Mouse (Mus musculus): ENCODE data around the gene H2-D1. TPM values are rescaled to one million over a fixed set of nuclear protein-coding genes. Genes with fewer than 3 reads are reported as not detected.
A peak's percentile ranks its signal among the peaks of the same experiment; 100 is the strongest.

Gene H2-D1
- total RNA-seq, 1 experiment from 2014 or later, result 4,272 TPM

DNA sequence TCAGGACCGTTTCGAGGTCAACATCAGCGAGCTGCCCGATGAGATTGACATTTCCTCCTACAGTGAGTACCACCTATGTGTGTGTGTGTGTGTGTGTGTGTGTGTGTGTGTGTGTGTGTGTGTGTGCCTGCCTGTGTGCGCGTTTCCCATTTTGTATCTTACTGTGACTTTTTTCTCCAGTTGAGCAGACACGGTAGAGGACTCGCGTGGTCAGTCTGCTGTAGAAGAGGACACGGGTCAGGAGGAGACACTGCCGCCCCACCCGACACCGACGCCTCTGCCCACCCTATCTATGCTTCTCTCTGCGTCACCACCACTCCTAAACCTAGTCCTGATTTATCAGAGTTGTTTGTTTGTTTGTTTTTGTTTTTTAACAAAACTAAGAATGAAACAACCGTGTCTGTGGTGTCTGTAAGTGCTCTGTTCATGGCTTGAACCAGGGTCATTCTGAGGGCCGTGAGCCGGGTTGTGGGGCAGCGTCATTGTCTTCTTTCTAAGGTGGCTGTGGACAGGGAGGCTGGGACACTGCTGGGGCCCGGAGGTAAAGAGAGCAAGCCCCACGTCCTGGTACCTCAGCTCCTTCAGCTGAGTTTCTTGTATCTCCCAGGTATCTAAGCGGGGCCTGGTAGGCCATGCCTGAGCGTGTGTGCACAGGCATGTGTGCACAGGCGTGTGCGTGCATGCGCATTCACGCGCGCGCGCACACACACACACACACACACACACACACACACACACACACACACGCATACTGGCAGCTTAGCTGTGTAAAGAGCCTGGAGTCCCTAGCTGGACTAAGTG lies 9.0 kb upstream of the H2-D1 start:
- no peak for ATAC-seq (replicated peaks; ENCODE audit: insufficient number of reproducible peaks, low FRiP score, low TSS enrichment, poor library complexity, severe bottlenecking)

DNA sequence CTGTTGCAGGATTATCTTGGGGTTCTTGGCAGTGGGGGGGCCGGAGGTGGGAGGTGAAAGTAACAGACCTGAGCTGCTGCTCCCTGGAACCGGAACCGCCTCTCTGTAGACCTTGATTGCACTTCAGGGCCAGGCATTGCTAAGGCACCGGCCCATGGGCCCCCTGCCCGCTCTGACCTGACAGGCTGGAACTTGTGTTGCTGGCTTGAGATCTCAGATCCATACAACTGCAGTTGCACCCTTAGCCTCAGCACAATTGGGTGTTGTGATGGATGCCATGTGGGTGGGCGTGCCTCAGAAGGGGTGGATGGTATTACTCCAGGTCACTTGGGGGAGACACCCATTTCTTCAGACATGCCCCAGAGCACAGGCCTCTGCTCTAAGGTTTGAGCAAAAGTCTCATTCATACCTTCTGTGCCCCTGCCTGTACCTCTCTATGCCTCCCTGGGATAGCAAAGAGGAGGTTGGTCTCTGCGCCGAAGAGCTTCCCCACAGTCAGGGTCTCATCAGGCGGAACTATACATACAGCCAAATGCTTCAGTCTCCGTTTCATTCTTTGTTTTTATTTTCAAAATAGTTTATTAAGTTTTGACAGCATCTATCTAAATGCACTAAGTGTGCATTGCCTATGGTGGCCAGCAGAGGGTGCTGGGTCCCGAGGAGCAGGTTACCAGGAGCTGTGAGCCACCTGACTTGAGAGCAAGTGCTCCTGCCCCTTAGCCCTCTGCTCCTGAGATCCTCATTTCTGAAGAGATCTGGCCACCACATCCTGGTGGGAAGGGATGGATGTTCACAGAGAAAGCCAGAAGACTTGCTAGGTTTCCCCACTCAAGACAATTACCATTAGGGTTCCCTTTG lies 8.1 kb upstream of the H2-D1 start:
- peak; percentile 45; the same call in 1 of the 2 replicates for ATAC-seq (replicated peaks; ENCODE audit: insufficient number of reproducible peaks, low FRiP score, low TSS enrichment, poor library complexity, severe bottlenecking)

DNA sequence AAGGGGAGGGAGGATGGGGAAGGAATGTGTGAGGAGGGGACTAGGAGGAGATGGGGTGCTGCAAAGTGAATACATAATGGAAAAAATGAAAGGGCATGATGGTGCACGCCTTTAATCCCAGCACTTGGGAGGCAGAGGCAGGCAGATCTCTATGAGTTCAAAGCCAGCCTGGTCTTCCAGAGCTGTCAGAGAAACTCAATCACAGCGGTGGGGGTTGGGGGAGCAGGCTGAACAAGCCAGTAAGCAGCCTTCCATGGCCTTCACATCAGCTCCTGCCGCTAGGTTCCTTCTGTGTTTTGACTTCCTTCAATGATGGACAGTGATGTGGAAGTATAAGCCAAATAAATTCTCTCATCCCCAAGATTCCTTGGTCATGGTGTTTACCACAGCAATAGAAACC lies 7.2 kb upstream of the H2-D1 start:
- no peak for ATAC-seq (replicated peaks; ENCODE audit: insufficient number of reproducible peaks, low FRiP score, low TSS enrichment, poor library complexity, severe bottlenecking)

DNA sequence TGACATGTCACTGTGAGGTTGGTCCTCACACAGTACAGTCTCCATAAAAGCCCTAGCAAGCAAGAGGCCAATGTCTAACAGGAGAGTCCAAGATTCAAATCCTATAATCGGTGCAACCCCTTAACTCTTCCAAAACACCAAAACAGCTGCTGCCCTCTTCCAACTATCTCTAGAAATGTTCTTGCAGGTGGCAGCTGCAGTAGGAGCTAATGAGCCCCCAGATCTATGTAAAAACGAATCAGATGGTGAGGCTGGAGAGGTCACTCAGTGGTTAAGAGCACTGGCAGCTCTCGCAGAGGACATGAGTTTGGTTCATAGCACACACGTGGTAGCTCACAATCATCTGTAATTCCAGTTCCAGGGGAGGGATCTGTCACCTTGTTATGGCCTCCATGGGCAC lies 6.8 kb upstream of the H2-D1 start:
- no peak for ATAC-seq (replicated peaks; ENCODE audit: insufficient number of reproducible peaks, low FRiP score, low TSS enrichment, poor library complexity, severe bottlenecking)

DNA sequence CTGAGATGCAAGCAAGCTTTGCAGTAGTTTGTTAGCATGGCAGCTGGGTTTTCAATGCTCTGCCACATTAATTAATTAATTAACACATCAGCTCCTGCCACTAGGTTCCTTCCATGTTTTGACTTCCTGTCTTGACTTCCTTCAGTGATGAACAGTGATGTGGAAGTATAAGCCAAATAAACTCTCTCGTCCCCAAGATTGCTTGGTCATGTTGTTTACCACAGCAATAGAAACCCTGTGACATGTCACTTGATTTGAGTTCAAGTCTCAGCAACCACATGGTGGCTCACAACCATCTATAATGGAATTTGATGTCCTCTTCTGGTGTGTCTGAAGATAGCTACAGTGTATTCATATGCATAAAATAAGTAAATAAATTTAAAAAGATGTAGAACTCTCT lies 5.2 kb upstream of the H2-D1 start:
- no peak for ATAC-seq (replicated peaks; ENCODE audit: insufficient number of reproducible peaks, low FRiP score, low TSS enrichment, poor library complexity, severe bottlenecking)

DNA sequence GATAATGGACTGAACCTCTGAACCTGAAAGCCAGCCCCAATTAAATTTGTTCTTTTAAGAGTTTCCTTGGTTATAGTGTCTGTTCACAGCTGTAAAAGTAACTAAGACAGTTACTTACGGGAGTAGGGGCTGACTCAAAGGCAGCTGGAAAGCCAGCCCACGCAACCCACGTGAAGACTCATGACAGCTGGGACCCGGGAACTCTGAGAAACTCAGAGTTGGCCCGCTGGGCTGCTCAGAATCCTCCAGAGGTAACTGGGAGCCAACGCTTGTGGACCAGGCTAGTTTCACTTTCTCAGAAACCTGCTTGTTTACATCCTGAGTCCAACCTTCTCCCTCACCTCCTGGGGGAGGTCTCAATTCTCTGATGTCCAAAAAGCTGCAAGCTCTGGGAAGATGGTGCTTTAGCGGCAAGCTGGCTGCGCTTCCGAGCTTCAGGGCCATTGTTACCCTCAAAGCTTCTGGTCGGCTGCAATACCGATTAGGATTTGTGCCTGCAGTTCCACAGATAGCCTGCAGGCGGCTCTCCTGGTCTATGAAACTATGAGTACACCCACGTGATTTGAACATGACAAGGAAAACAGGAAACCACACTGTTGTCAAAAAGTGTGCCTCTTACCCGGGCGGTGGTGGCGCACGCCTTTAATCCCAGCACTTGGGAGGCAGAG lies 4.6 kb upstream of the H2-D1 start:
- peak; percentile 49 for ATAC-seq (replicated peaks; ENCODE audit: insufficient number of reproducible peaks, low FRiP score, low TSS enrichment, poor library complexity, severe bottlenecking)

DNA sequence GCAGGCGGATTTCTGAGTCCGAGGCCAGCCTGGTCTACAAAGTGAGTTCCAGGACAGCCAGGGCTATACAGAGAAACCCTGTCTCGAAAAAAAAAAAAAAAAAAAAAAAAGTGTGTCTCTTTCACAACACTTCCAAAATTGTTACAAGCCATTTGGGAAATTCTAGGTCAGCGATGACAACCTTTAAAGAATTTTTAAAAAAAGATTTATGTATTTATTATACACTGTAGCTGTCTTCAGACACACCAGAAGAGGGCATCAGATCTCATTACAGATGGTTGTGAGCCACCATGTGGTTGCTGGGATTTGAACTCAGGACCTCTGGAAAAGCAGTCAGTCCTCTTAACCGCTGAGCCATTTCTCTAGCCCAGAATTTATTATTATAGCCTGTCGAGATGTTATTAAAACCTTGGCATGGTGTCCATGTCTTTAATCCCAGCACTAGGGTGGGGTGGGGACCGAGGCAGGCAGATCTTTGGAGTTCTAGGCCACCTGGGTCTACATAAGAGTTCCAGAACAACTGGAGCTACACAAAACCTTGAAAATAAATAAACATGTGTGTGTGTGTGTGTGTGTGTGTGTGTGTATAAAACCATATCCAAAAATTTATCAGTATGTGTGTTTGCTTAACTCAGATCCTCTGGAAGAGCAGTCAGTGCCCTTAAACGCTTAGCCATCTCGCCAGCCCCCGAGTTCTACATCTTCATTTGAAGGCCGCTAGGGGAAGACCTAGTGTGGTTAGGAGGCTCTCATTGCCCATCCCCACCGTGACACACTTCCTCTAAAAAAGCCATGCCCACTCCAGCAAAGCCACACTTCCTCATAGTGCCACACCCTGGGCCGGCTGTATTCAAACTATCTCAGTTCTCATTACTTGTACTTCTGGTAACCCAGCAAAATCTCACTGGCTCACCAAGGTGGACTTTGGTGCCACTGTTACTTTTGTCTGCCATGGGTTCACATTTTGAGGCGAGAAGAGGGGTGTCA lies 3.7 kb upstream of the H2-D1 start:
- ATAC-seq (replicated peaks; ENCODE audit: insufficient number of reproducible peaks, low FRiP score, low TSS enrichment, poor library complexity, severe bottlenecking), result peak; percentile 80

DNA sequence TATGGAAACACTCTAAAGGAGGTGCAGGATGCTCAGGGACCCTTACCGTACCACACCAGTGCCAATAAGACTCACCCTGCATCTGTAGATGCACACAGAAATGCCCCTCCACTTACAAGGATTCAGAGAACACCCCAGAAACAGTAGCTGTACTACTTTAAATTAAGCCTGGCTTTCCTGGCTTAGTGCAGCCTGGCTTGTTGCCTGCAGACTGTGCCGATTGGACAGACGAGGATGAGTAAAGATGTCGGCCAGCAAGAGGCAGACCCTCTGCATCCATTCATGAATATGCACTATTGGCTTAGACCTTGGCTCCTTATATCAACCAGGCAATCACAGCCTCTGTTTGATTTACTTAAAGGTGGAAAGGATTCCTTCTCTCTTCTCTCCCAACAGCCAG lies 2.9 kb upstream of the H2-D1 start:
- no peak for ATAC-seq (replicated peaks; ENCODE audit: insufficient number of reproducible peaks, low FRiP score, low TSS enrichment, poor library complexity, severe bottlenecking)

DNA sequence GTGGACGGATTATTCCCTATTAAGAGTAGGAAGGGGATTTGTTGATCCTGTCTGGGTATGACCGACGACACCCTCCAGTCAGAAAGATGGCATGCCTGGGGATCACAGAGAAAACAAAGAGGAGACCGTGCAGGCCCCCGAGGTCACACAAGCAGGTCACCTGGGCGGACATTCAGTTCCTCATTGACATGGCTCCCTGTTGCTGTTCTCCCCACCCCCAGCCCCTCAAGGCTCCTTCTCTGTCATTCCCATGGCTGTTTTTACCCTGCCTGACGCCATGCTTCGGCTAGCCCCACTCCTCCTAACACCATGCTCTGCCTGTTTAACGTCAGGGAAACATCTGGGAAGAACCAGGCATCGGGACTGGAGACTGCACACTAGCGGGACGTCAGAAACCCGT lies 879 bp upstream of the H2-D1 start:
- ATAC-seq (replicated peaks; ENCODE audit: insufficient number of reproducible peaks, low FRiP score, low TSS enrichment, poor library complexity, severe bottlenecking), result no peak

DNA sequence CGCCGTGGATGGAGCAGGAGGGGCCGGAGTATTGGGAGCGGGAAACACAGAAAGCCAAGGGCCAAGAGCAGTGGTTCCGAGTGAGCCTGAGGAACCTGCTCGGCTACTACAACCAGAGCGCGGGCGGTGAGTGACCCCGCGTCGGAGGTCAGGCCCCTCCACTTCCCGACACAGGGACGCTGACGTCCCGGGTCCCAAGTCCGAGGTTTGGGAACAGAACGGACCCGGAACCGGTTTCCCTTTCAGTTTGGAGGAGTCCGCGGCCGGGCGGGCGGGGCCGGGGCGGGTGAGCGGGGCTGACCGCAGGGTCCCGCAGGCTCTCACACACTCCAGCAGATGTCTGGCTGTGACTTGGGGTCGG lies 973 bp downstream of the H2-D1 start:
- no peak for ATAC-seq (replicated peaks; ENCODE audit: insufficient number of reproducible peaks, low FRiP score, low TSS enrichment, poor library complexity, severe bottlenecking)

DNA sequence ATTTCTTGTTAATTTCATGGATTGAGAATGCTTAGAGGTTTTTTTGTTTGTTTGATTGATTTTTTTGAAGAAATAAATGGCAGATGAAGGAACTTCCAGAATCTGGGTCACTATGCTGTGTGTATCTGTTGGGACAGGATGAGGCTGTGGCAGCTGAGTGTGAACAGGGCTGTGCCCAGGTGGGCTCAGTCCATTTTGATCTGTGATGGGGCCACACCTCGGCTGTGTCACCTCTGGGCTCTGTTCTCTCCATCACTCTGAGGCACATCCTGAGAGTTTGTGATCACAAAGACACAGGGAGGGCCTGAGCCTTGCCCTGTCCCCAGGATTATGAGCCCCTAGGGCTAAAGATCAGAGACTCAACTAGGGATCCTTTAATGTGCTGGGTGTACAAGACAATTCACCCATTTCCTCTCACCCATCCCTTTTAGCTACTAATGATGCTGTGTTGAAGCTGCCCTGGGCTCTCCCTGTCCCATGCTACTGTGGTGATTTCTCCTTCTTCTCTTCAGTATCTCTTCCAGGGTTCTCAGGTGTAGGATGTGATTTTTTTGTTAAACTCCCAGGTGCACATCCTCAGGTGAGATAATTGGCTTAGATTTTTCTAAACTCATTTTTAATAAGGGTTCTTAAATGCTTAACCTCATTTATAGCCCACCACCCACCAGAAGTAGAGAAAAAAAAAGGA lies 5.0 kb downstream of the H2-D1 start:
- no peak for ATAC-seq (replicated peaks; ENCODE audit: insufficient number of reproducible peaks, low FRiP score, low TSS enrichment, poor library complexity, severe bottlenecking)

DNA sequence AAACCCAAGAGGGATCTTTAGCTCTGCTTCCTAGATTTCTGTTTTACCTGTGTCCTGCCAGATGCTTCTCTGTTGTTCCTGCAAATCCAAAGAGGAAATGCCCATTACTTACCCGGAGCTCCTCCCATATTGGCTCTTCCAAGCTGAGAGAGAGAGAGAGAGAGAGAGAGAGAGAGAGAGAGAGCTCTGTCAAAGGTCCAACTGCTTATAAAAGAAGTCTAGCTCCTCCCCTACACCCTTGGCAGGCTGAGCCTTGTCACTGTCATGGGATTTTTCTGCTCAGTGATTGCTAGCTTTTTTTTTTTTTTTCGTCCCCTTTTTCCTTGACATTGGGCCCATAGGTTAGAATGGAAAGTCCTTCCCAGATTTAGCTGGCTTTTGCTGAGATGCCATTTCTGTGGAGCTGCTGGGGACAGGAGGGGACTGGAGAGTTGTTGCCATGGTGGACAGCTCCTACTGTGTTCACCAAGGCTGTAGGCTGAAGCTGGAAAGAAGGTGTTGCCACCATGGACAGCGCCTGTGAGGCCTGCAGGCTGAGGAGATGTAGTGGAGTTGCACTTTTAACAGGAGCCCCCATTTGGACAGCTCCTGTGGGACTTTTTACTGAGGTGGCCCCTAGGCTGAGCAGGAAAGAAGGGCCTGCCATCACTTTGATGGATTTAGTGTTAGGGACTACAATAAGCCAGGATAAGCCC lies 7.3 kb downstream of the H2-D1 start:
- ATAC-seq (replicated peaks; ENCODE audit: insufficient number of reproducible peaks, low FRiP score, low TSS enrichment, poor library complexity, severe bottlenecking), result peak; percentile 40; the same call in 1 of the 2 replicates

DNA sequence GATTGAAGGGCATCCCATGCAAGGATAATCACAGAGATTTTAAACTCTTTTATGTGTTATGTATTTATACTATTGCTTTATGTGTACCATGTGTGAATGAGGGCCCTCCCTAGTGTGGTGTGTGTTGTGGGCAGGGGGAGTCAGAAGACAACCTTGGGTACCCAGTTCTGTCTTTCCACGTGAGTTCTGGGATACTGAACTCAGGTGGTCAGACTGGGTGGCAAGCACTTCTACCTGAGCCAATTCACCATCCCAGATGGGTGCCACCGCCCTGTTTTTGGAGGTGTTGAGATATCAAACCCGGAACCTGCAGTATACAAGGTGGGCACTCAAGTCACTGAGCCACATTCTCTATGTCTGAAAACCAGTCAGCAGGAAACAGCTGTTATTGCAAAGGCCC lies 9.7 kb downstream of the H2-D1 start:
- no peak for ATAC-seq (replicated peaks; ENCODE audit: insufficient number of reproducible peaks, low FRiP score, low TSS enrichment, poor library complexity, severe bottlenecking)

DNA sequence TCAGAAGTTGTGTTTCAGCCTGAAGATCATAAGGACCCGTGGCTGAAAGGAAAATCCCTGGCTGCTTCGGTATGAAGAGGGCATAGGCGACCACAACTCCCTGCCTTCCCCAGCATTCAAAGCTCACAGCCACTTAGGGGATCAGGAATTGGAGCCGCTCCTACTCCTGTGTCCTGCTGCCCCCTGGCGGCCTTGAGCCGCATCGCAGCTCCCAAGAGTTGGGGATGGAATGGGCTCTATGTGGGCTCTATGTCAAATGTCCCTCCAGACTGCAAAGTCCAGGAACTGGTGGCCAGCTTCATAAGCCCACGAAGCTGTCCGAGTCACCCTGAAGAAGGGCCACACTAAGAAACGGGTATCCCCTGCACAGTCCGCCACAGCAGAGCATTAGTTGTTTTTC lies 12.2 kb downstream of the H2-D1 start:
- ATAC-seq (replicated peaks; ENCODE audit: insufficient number of reproducible peaks, low FRiP score, low TSS enrichment, poor library complexity, severe bottlenecking), result peak; percentile 85

DNA sequence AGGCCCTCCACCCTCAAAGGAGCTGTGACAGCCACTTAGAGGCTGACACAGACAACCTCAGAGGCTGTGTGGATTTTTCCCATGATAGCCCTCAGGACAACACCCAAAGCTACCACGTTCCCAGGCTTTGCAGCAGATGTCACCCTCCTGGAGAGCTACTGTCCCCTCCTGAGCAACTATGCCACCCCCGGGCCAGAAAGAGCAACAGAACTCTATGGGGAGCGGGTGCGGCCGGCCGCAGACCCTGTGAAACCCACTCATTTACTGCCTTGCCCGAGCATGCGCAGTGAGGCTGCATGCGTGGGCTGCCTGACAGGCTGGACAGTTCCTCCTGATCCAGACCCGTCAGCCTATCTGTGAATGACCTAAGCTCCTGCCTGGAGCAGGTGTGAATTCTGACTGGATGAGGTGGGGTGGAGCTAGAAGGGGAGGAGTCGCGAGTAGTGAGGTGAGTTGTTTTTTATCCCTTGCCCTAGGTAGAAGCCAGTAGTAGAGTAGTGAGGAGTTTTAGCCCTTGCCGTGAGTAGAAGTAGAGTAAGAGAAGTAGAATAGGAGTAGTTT lies 13.9 kb downstream of the H2-D1 start:
- ATAC-seq (replicated peaks; ENCODE audit: insufficient number of reproducible peaks, low FRiP score, low TSS enrichment, poor library complexity, severe bottlenecking), result no peak

DNA sequence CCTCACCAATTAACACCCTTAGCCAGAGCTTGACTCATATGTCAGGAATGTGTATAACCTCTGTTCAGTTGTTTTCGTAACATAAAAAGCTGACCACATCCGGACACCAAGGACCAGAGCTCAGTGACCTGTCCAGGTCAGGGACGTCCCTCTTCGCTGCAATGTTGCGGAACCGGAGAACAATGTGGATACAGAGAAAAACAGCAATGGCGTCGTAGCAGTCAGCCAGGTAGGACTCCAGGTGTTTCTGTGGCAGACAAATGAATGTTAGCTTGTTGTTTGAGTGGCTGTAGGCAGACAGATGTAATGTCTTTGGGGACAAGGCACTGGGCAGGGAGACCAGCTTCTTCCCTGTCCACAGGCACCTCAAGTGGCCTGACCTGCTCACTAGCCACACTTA lies 15.5 kb downstream of the H2-D1 start:
- no peak for ATAC-seq (replicated peaks; ENCODE audit: insufficient number of reproducible peaks, low FRiP score, low TSS enrichment, poor library complexity, severe bottlenecking)
